Mouse (Mus musculus): ENCODE data around the gene Ptpn4.

GRCm38 (mm10) chr1:119843121-119843520 is 5.7 kb upstream of the Ptpn4 start:
- TF ChIP-seq POLR2A (IDR thresholded peaks at IDR 0.05; ENCODE audit: borderline replicate concordance, low read depth, low read length) (no peak), CTCF (IDR thresholded peaks at IDR 0.05; ENCODE audit: low read depth, low read length) (no peak)
